Comparison of ENCODE assay signal across 12 mouse cellular contexts in genomic region chr12:85264531-85264930, GRCm38 (mm10). TPM values are rescaled to one million over a fixed set of nuclear protein-coding genes. Genes with fewer than 3 reads are reported as not detected.
DNase-seq lines count a peak whose midpoint lies in the region; ATAC-seq lines count a peak whose summit lies in the region.
"Had no signal": no experiment of that assay in that cellular context is flagged by ENCODE, and none has a peak within 500 bp of the region (broad histone marks: within the 10 kb centered on the region; RNA-seq: fewer than 3 reads in every experiment).

No protein-coding gene starts in this region.

- H3K4me2 ChIP-seq in kidney, embryonic 14.5 days (replicated peaks; ENCODE audit: low read depth, low read length), result no peak overlapping the region
- no peak overlapping the region for H3K4me2 ChIP-seq in stomach, embryonic 15.5 days
- H3K4me2 ChIP-seq: forebrain, embryonic 13.5 days had no signal

- no peak overlapping the region for H3K4me3 ChIP-seq in kidney, embryonic 14.5 days (ENCODE audit: low read length)
- no peak overlapping the region for H3K4me3 ChIP-seq in stomach, embryonic 15.5 days (replicated peaks)
- H3K4me3 ChIP-seq: forebrain, embryonic 13.5 days had no signal

- H3K27me3 ChIP-seq in kidney, embryonic 14.5 days (ENCODE audit: control insufficient read depth, insufficient read depth, low read length), result no peaks in the 10 kb centered on the region
- H3K27me3 ChIP-seq in stomach, embryonic 15.5 days (replicated peaks), result no peaks in the 10 kb centered on the region
- H3K27me3 ChIP-seq: forebrain, embryonic 13.5 days had no signal

- peak; percentile 26 for DNase-seq in cerebellum, adult 11-12 months
- no peak for DNase-seq in cerebellum, adult 9-10 months
- no peak for DNase-seq in kidney, postnatal 36 days
- DNase-seq in ovary, postnatal 36 days (ENCODE audit: low spot score), result peak; percentile 13
- DNase-seq in ovary, adult 18-20 months (ENCODE audit: low spot score), result no peak
- no peak for DNase-seq in adipocyte (ENCODE audit: low spot score)
- DNase-seq: gastrocnemius, postnatal 36 days; thymus, postnatal 25 days had no signal

- no peaks in the 10 kb centered on the region for H3K36me3 ChIP-seq in kidney, embryonic 14.5 days (ENCODE audit: control insufficient read depth, insufficient read depth, low read length)
- no peaks in the 10 kb centered on the region; the same call in 1 of the 2 replicates for H3K36me3 ChIP-seq in stomach, embryonic 15.5 days

- ATAC-seq in kidney, embryonic 14.5 days (ENCODE audit: low FRiP score, low TSS enrichment), result no peak
- ATAC-seq in stomach, embryonic 15.5 days (ENCODE audit: insufficient read depth, low FRiP score, low read depth), result peak; percentile 44; the same call in 1 of the 2 replicates
- ATAC-seq: forebrain, embryonic 13.5 days; inflammation-experienced regulatory T-cells, adult 6 months had no signal

- no peaks in the 10 kb centered on the region for H3K9me3 ChIP-seq in kidney, embryonic 14.5 days (ENCODE audit: control insufficient read depth, low read length)
- H3K9me3 ChIP-seq in stomach, embryonic 15.5 days, result no peaks in the 10 kb centered on the region
- H3K9me3 ChIP-seq: forebrain, embryonic 13.5 days had no signal

- peaks cover 12% of the 10 kb centered on the region; the same call in 1 of the 2 replicates for H3K4me1 ChIP-seq in kidney, embryonic 14.5 days (ENCODE audit: control insufficient read depth, insufficient read depth, low read length)
- H3K4me1 ChIP-seq in stomach, embryonic 15.5 days, result peaks cover 9% of the 10 kb centered on the region; the same call in 1 of the 2 replicates

- H3K27ac ChIP-seq in kidney, embryonic 14.5 days (ENCODE audit: low read depth, low read length), result peak overlapping the region; percentile 47; the same call in 1 of the 2 replicates
- peak overlapping the region; percentile 77 for H3K27ac ChIP-seq in stomach, embryonic 15.5 days
- H3K27ac ChIP-seq: forebrain, embryonic 13.5 days had no signal

- no peak overlapping the region for H3K9ac ChIP-seq in kidney, embryonic 14.5 days (ENCODE audit: low read depth, low read length)
- H3K9ac ChIP-seq in stomach, embryonic 15.5 days, result no peak overlapping the region
- H3K9ac ChIP-seq: forebrain, embryonic 13.5 days had no signal

- WGBS in kidney, embryonic 14.5 days, result 49% methylated on average over 8 of the region's 8 CpGs
- WGBS in stomach, embryonic 15.5 days, result 52% methylated on average over 8 of the region's 8 CpGs

RNA-seq across cellular contexts. Expression of gene Mlh3, which starts 5.9 kb away (rescaled TPM):
- 6.2 and 10.8 TPM in 2 replicates for polyA plus RNA-seq in kidney, embryonic 14.5 days (2014; fragmentation: Nextera tagmentation; extraction: Ambion mirVana)
- polyA plus RNA-seq in stomach, embryonic 15.5 days (2015; fragmentation: Nextera tagmentation; extraction: Ambion mirVana), result 6.8 and 7.1 TPM in 2 replicates

RNA-seq across cellular contexts. Expression of gene Acyp1, which starts 23.7 kb away (rescaled TPM):
- 57.7 and 89.4 TPM in 2 replicates for polyA plus RNA-seq in kidney, embryonic 14.5 days (2014; fragmentation: Nextera tagmentation; extraction: Ambion mirVana)
- polyA plus RNA-seq in stomach, embryonic 15.5 days (2015; fragmentation: Nextera tagmentation; extraction: Ambion mirVana), result 52.6 and 55.6 TPM in 2 replicates

RNA-seq across cellular contexts. Expression of gene Zc2hc1c, which starts 23.9 kb away (rescaled TPM):
- 2.0 and 3.2 TPM in 2 replicates for polyA plus RNA-seq in kidney, embryonic 14.5 days (2014; fragmentation: Nextera tagmentation; extraction: Ambion mirVana)
- polyA plus RNA-seq in stomach, embryonic 15.5 days (2015; fragmentation: Nextera tagmentation; extraction: Ambion mirVana), result 2.2 TPM in 2 replicates

RNA-seq across cellular contexts. Expression of gene Eif2b2, which starts 45.2 kb away (rescaled TPM):
- polyA plus RNA-seq in kidney, embryonic 14.5 days (2014; fragmentation: Nextera tagmentation; extraction: Ambion mirVana), result 95.7 and 105 TPM in 2 replicates
- polyA plus RNA-seq in stomach, embryonic 15.5 days (2015; fragmentation: Nextera tagmentation; extraction: Ambion mirVana), result 76.7 and 78.1 TPM in 2 replicates

Comparison
In these comparisons a context has a peak if more than half of its experiments do, and no peak if none do; other contexts are left out.
1. DNase-seq: peak in cerebellum, adult 11-12 months (single experiment) and ovary, postnatal 36 days (single experiment); none in cerebellum, adult 9-10 months (single experiment), kidney, postnatal 36 days (0 of 2), ovary, adult 18-20 months (single experiment) and adipocyte (single experiment).